Mouse (Mus musculus) intestine, postnatal 0 days (tissue): ENCODE measurements around the gene Pank4. TPM values are rescaled to one million over a fixed set of nuclear protein-coding genes. Genes with fewer than 3 reads are reported as not detected.

Source experiments
- ATAC-seq: fragments of 200-750 bp; cut with Nextera tagmentation; 2 replicates; pipeline ENCODE4 v1.8.0; 2017; ENCODE audit warnings: mild to moderate bottlenecking, moderate TSS enrichment, moderate library complexity
- H3K27ac ChIP-seq: fragments of 300-500 bp; sonication (generic); 2 replicates; pipeline ENCODE4 v1.5.1; 2014; ENCODE audit warnings: mild to moderate bottlenecking, low read depth, low read length, moderate library complexity
- H3K27me3 ChIP-seq: fragments of 300-500 bp; sonication (generic); replicated peaks from 2 replicates; pipeline ENCODE4 v1.6.1; 2014; ENCODE audit warnings: low read length, mixed read lengths; ENCODE audit not compliant: control insufficient read depth, insufficient read depth
- H3K36me3 ChIP-seq: fragments of 300-500 bp; sonication (generic); 2 replicates; pipeline ENCODE4 v1.6.1; 2014; ENCODE audit warnings: mild to moderate bottlenecking, moderate library complexity; ENCODE audit not compliant: control insufficient read depth, insufficient read depth
- H3K4me1 ChIP-seq: fragments of 300-500 bp; sonication (generic); replicated peaks from 2 replicates; pipeline ENCODE4 v1.6.1; 2014; ENCODE audit warnings: antibody characterized with exemption, low read length, mixed read lengths; ENCODE audit not compliant: control insufficient read depth, insufficient read depth
- H3K4me2 ChIP-seq: fragments of 300-500 bp; sonication (generic); replicated peaks from 2 replicates; pipeline ENCODE4 v1.6.1; 2014; ENCODE audit warnings: low read depth, mild to moderate bottlenecking, moderate library complexity
- H3K4me3 ChIP-seq: fragments of 300-500 bp; sonication (generic); 2 replicates; pipeline ENCODE4 v1.5.1; 2014; ENCODE audit warnings: low read depth, low read length
- H3K9ac ChIP-seq: fragments of 300-500 bp; sonication (generic); 2 replicates; pipeline ENCODE4 v1.6.1; 2014; ENCODE audit warnings: mild to moderate bottlenecking, low read depth, low read length
- H3K9me3 ChIP-seq: fragments of 300-500 bp; sonication (generic); 2 replicates; pipeline ENCODE4 v1.6.1; 2016; ENCODE audit warnings: mixed run types; ENCODE audit not compliant: control insufficient read depth
- CTCF ChIP-seq: sonication (generic); IDR thresholded peaks from 2 replicates; pipeline ENCODE4 v1.5.1; 2016; ENCODE audit warnings: low read depth, mild to moderate bottlenecking, control low read depth, antibody characterized with exemption, moderate library complexity
- WGBS: fragments of 180-500 bp; shearing (Covaris S2); extraction: QIAGEN DNeasy Blood & Tissue Kit; methylation state at CpG from one replicate; pipeline ENCODE4 v1.1.7; 2014; 5-methylcytosine and 5-hydroxymethylcytosine counted together
- polyA plus RNA-seq: library from polyadenylated mRNA; unstranded; fragments of >200 nt; fragmentation: Nextera tagmentation; extraction: Ambion mirVana; gene quantifications from 2 replicates; pipeline ENCODE4 v1.2.1, GENCODE M21; 2015

The Pank4 gene
- polyA plus RNA-seq, 1 experiment from 2014 or later, result 10.9 TPM

GRCm38 (mm10) chr4:155020813-155021212 lies 56.9 kb downstream of the Pank4 start:
- H3K9me3 ChIP-seq, result no peaks in the 10 kb centered on the region
- no peak for TF ChIP-seq CTCF
- H3K4me3 ChIP-seq, result no peak overlapping the region
- no peaks in the 10 kb centered on the region for H3K36me3 ChIP-seq
- no peaks in the 10 kb centered on the region for H3K27me3 ChIP-seq
- no peak overlapping the region for H3K27ac ChIP-seq
- WGBS, result 74% methylated on average over 9 of the region's 9 CpGs
- no peak overlapping the region for H3K9ac ChIP-seq
- ATAC-seq, result no peak
- peaks cover 5% of the 10 kb centered on the region; the same call in 1 of the 2 replicates for H3K4me1 ChIP-seq
- no peak overlapping the region for H3K4me2 ChIP-seq

- Histone ChIP-seq H3K9me3 (no peaks in the 10 kb centered on the region), H3K4me3 (no peak overlapping the region), H3K36me3 (0 out of 2 replicates have a peak, but pooled peaks cover 4% of the 10 kb centered on the region), H3K4me2 (no peak overlapping the region), H3K27me3 (no peaks in the 10 kb centered on the region), H3K27ac (no peak overlapping the region), H3K9ac (no peak overlapping the region), H3K4me1 (peaks cover 5% of the 10 kb centered on the region; the same call in 1 of the 2 replicates)
- no peak for ATAC-seq
- WGBS, result 64% methylated on average over 7 of the region's 7 CpGs
- TF ChIP-seq CTCF, result no peak
These were observed 58.4 kb downstream of the Pank4 start for GRCm38 (mm10) chr4:155022228-155022855.

GRCm38 (mm10) chr4:155024170-155025010 lies 60.5 kb downstream of the Pank4 start:
- TF ChIP-seq CTCF, result no peak
- Histone ChIP-seq H3K36me3 (peaks cover 7% of the 10 kb centered on the region; the same call in 1 of the 2 replicates), H3K9ac (no peak overlapping the region), H3K4me1 (no peaks in the 10 kb centered on the region), H3K27ac (no peak overlapping the region), H3K4me2 (no peak overlapping the region), H3K27me3 (no peaks in the 10 kb centered on the region), H3K9me3 (no peaks in the 10 kb centered on the region), H3K4me3 (no peak overlapping the region)
- ATAC-seq, result no peak
- 90% methylated on average over 11 of the region's 11 CpGs for WGBS

Other genes starting within 250 kb of the Pank4 start
- gene Ttc34, start 126.7 kb upstream of the Pank4 start, polyA plus RNA-seq, result 0.08 TPM in 1 of 2 replicates, not detected in the other
- gene Mmel1, start 94.5 kb upstream of the Pank4 start, polyA plus RNA-seq, result 0.22 and 0.44 TPM in 2 replicates
- gene Fam213b, start 65.0 kb upstream of the Pank4 start, polyA plus RNA-seq, result 66.9 and 68.5 TPM in 2 replicates
- 1.9 and 2.9 TPM in 2 replicates for gene Tnfrsf14, start 35.6 kb upstream of the Pank4 start, polyA plus RNA-seq
- 0.20 and 0.29 TPM in 2 replicates for gene Hes5, start 3.2 kb upstream of the Pank4 start, polyA plus RNA-seq
- gene Plch2, start 92.7 kb downstream of the Pank4 start, polyA plus RNA-seq, result 5.3 and 5.7 TPM in 2 replicates
- gene Pex10, start 102.9 kb downstream of the Pank4 start, polyA plus RNA-seq, result 11.7 and 12.9 TPM in 2 replicates
- 277 and 297 TPM in 2 replicates for gene Rer1, start 122.3 kb downstream of the Pank4 start, polyA plus RNA-seq
- 1.8 and 2.2 TPM in 2 replicates for gene Morn1, start 122.5 kb downstream of the Pank4 start, polyA plus RNA-seq